Mouse (Mus musculus) limb, embryonic 14.5 days (tissue): ENCODE data around the gene Dgke. TPM values are rescaled to one million over a fixed set of nuclear protein-coding genes. Genes with fewer than 3 reads are reported as not detected.

Source experiments
- ATAC-seq: fragments of 200-750 bp; cut with Nextera tagmentation; 2 replicates; pipeline ENCODE4 v1.8.0; 2017; ENCODE audit warnings: low read depth, moderate number of reproducible peaks, moderate TSS enrichment; ENCODE audit not compliant: low FRiP score
- DNase-seq: peaks from one replicate; pipeline ENCODE4 v3.0.0-alpha.2; 2015; ENCODE audit warnings: low spot score
- H3K27ac ChIP-seq: fragments of 300-500 bp; sonication (generic); replicated peaks from 2 replicates; pipeline ENCODE4 v1.5.1; 2014; ENCODE audit warnings: low read depth, mild to moderate bottlenecking, low read length, moderate library complexity, mixed read lengths
- H3K27me3 ChIP-seq: fragments of 300-500 bp; sonication (generic); 2 replicates; pipeline ENCODE4 v1.6.1; 2014; ENCODE audit warnings: low read length, mixed read lengths; ENCODE audit not compliant: control insufficient read depth, insufficient read depth
- H3K36me3 ChIP-seq: fragments of 300-500 bp; sonication (generic); 2 replicates; pipeline ENCODE4 v1.6.1; 2014; ENCODE audit warnings: mild to moderate bottlenecking, low read length, moderate library complexity, mixed read lengths; ENCODE audit not compliant: control insufficient read depth, insufficient read depth
- H3K4me1 ChIP-seq: fragments of 300-500 bp; sonication (generic); 2 replicates; pipeline ENCODE4 v1.6.1; 2014; ENCODE audit warnings: antibody characterized with exemption, low read length, mixed read lengths; ENCODE audit not compliant: control insufficient read depth, insufficient read depth
- H3K4me2 ChIP-seq: fragments of 300-500 bp; sonication (generic); replicated peaks from 2 replicates; pipeline ENCODE4 v1.6.1; 2014; ENCODE audit warnings: low read depth, mild to moderate bottlenecking, low read length, moderate library complexity; ENCODE audit not compliant: severe bottlenecking
- H3K4me3 ChIP-seq: fragments of 300-500 bp; sonication (generic); replicated peaks from 2 replicates; pipeline ENCODE4 v1.5.1; 2014; ENCODE audit warnings: low read length
- H3K9ac ChIP-seq: fragments of 300-500 bp; sonication (generic); 2 replicates; pipeline ENCODE4 v1.6.1; 2014; ENCODE audit warnings: mild to moderate bottlenecking, low read depth, low read length, moderate library complexity; ENCODE audit not compliant: severe bottlenecking
- H3K9me3 ChIP-seq: fragments of 300-500 bp; sonication (generic); 2 replicates; pipeline ENCODE4 v1.6.1; 2016; ENCODE audit warnings: low read length; ENCODE audit not compliant: control insufficient read depth
- POLR2A ChIP-seq: fragments of 200-500 bp; IDR thresholded peaks from 2 replicates; pipeline ENCODE4 v1.8.0; 2012; ENCODE audit warnings: inconsistent platforms, mild to moderate bottlenecking, moderate library complexity, borderline replicate concordance; ENCODE audit not compliant: insufficient read depth, insufficient read length; ENCODE audit errors: extremely low read depth
- WGBS: fragments of 180-500 bp; shearing (Covaris S2); extraction: QIAGEN DNeasy Blood & Tissue Kit; methylation state at CpG from one replicate; pipeline ENCODE4 v1.1.7; 2014; 5-methylcytosine and 5-hydroxymethylcytosine counted together
- polyA plus RNA-seq, 2 experiments: library from polyadenylated mRNA; depleted of rRNA in 1 of 2; stranded (reverse) in 1 of 2; unstranded in 1 of 2; fragments of >200 nt; fragmentation: Nextera tagmentation in 1 of 2; extraction: Ambion mirVana in 1 of 2; gene quantifications; 2 replicates each; pipeline versions ENCODE4 v1.2.1 to v1.2.3; 2012 to 2014

Dgke gene
- polyA plus RNA-seq (2012; rRNA removed) (6.2 and 7.0 TPM in 2 replicates), polyA plus RNA-seq (2014; fragmentation: Nextera tagmentation; extraction: Ambion mirVana) (3.3 and 3.6 TPM in 2 replicates)

DNA sequence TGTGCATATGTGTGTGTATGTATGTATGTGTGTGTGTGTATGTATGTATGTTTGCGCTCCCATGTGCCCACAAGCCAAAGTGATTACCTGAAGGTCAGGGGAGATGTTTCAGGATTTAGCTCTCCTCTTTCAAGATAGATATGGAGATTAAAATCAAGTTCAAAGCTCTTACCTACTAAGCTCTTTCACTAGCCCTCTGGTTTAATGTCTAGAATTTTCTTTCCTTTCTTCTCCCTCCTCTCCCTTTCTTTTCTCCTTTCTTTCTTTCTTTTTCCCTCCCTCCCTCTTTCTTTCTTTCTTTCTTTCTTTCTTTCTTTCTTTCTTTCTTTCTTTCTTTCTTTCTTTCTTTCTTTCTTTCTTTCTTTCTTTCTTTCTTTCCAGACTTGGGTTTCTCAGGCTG is at the start of gene Dgke:
Gene Dgke (minus strand): TSS at position 101 of the 400 bp plus-strand sequence.
- 86% methylated on average over 1 of the region's 1 CpGs for WGBS
- ATAC-seq (no peak), DNase-seq (no peak)
- TF ChIP-seq POLR2A: no peak
- no peaks in the 10 kb centered on the region for H3K4me1 ChIP-seq
- H3K9me3 ChIP-seq: no peaks in the 10 kb centered on the region
- no peak within 1 kb of the TSS for H3K4me2 ChIP-seq
- H3K27ac ChIP-seq: no peak within 1 kb of the TSS
- H3K9ac ChIP-seq: no peak within 1 kb of the TSS
- no peaks in the 10 kb centered on the region for H3K36me3 ChIP-seq
- H3K4me3 ChIP-seq: no peak within 1 kb of the TSS
- H3K27me3 ChIP-seq: no peaks in the 10 kb centered on the region

GRCm38 (mm10) chr11:89107180-89107807 is 40.6 kb upstream of the Dgke start:
- 23% methylated on average over 12 of the region's 12 CpGs for WGBS
- H3K27me3 ChIP-seq: no peaks in the 10 kb centered on the region
- ATAC-seq (no peak), DNase-seq (no peak)
- no peak overlapping the region for H3K9ac ChIP-seq
- H3K36me3 ChIP-seq: no peaks in the 10 kb centered on the region
- no peaks in the 10 kb centered on the region for H3K9me3 ChIP-seq
- TF ChIP-seq POLR2A: no peak
- H3K4me1 ChIP-seq: no peaks in the 10 kb centered on the region
- H3K4me3 ChIP-seq: no peak overlapping the region
- no peak overlapping the region for H3K27ac ChIP-seq
- H3K4me2 ChIP-seq: no peak overlapping the region

DNA sequence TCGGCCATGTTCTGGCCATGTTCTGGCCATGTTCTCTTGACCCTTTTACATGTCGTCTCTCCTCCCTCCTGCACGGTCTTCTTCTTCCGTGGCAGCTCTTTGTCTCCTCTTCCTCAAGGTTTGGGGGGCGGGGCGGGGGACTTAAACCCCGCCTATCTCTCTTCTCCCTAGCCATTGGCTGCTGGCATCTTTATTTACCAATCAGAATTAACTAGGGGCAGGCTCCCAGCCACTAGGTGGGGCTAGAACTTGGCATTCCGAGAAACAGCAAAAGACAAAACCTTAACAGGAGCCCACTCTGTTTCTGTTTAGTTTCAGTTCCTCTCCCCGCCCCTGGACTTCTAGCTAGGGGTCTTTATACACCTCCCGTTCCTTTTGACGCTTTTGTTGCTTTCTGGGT is 39.2 kb upstream of the Dgke start:
- no peak for TF ChIP-seq POLR2A
- H3K4me3 ChIP-seq: no peak overlapping the region
- WGBS: 85% methylated on average over 11 of the region's 11 CpGs
- no peak for DNase-seq
- no peaks in the 10 kb centered on the region for H3K9me3 ChIP-seq
- no peaks in the 10 kb centered on the region for H3K27me3 ChIP-seq
- H3K36me3 ChIP-seq: no peaks in the 10 kb centered on the region
- ATAC-seq: no peak
- no peaks in the 10 kb centered on the region for H3K4me1 ChIP-seq
- no peak overlapping the region for H3K9ac ChIP-seq
- no peak overlapping the region for H3K27ac ChIP-seq
- H3K4me2 ChIP-seq: no peak overlapping the region

GRCm38 (mm10) chr11:89105211-89105610 is 38.6 kb upstream of the Dgke start:
- Histone ChIP-seq H3K36me3 (no peaks in the 10 kb centered on the region), H3K27me3 (no peaks in the 10 kb centered on the region), H3K27ac (no peak overlapping the region), H3K4me1 (no peaks in the 10 kb centered on the region), H3K9me3 (no peaks in the 10 kb centered on the region), H3K4me3 (no peak overlapping the region), H3K9ac (no peak overlapping the region), H3K4me2 (no peak overlapping the region)
- WGBS: 95% methylated on average over 8 of the region's 8 CpGs
- no peak for TF ChIP-seq POLR2A
- no peak for DNase-seq
- no peak for ATAC-seq

DNA sequence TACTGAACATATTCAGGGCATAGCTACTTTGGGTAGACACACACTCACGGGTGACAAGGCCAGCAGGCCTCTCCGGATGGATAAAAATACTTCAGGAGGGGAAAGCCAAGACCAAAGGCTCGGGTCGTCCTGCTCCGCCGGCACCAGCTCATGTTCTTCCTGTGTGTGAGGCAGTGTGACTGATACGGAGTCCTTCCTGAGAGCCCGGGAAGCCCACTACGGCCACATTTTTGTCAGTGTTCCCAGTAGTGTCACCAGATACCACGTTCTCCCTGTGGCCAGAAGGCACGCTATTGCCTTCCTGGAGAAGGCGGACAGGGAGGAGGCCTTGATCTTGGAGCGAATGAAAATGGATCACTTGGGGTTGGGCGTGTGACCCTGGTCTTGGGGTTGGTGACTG is 36.5 kb upstream of the Dgke start:
- 87% methylated on average over 14 of the region's 14 CpGs for WGBS
- H3K36me3 ChIP-seq: no peaks in the 10 kb centered on the region
- no peak overlapping the region for H3K9ac ChIP-seq
- TF ChIP-seq POLR2A: no peak
- H3K27me3 ChIP-seq: no peaks in the 10 kb centered on the region
- no peak overlapping the region for H3K4me2 ChIP-seq
- H3K4me1 ChIP-seq: no peaks in the 10 kb centered on the region
- DNase-seq (no peak), ATAC-seq (no peak)
- H3K9me3 ChIP-seq: no peaks in the 10 kb centered on the region
- no peak overlapping the region for H3K27ac ChIP-seq
- no peak overlapping the region for H3K4me3 ChIP-seq
